Mouse (Mus musculus) midbrain, embryonic 10.5 days (tissue): ENCODE measurements around the gene Vangl1. TPM values are rescaled to one million over a fixed set of nuclear protein-coding genes. Genes with fewer than 3 reads are reported as not detected.
A peak's percentile ranks its signal among the peaks of the same experiment; 100 is the strongest.

ENCODE experiments used
- DNase-seq: peaks from one replicate; pipeline ENCODE4 v3.0.0-alpha.2; 2017; ENCODE audit warnings: low spot score
- H3K27ac ChIP-seq: fragments of 300-500 bp; sonication (generic); replicated peaks from 2 replicates; pipeline ENCODE4 v1.5.1; 2016; ENCODE audit warnings: mild to moderate bottlenecking
- H3K27me3 ChIP-seq: fragments of 300-500 bp; sonication (generic); 2 replicates; pipeline ENCODE4 v1.6.1; 2016; ENCODE audit warnings: low read depth, mild to moderate bottlenecking; ENCODE audit not compliant: poor library complexity, severe bottlenecking
- H3K36me3 ChIP-seq: fragments of 300-500 bp; sonication (generic); 2 replicates; pipeline ENCODE4 v1.6.1; 2016; ENCODE audit warnings: mild to moderate bottlenecking, moderate library complexity
- H3K4me1 ChIP-seq: fragments of 300-500 bp; sonication (generic); 2 replicates; pipeline ENCODE4 v1.6.1; 2016
- H3K4me3 ChIP-seq: fragments of 300-500 bp; sonication (generic); 2 replicates; pipeline ENCODE4 v1.5.1; 2016; ENCODE audit warnings: mild to moderate bottlenecking, moderate library complexity
- H3K9me3 ChIP-seq: fragments of 300-500 bp; sonication (generic); replicated peaks from 2 replicates; pipeline ENCODE4 v1.6.1; 2016; ENCODE audit warnings: mild to moderate bottlenecking
- WGBS: fragments of 180-500 bp; shearing (Covaris S2); methylation state at CpG from one replicate; pipeline ENCODE4 v1.1.7; 2016; 5-methylcytosine and 5-hydroxymethylcytosine counted together
- polyA plus RNA-seq: library from polyadenylated mRNA; unstranded; fragments of >200 nt; fragmentation: Nextera tagmentation; extraction: Ambion mirVana; gene quantifications from 2 replicates; pipeline ENCODE4 v1.2.1, GENCODE M21; 2016

The Vangl1 gene
- polyA plus RNA-seq, 1 experiment from 2014 or later: 13.1 TPM

GRCm38 (mm10) chr3:102196166-102196565 lies 8.3 kb downstream of the Vangl1 start:
- DNase-seq: no peak
- Histone ChIP-seq H3K36me3 (0 out of 2 replicates have a peak, but pooled peaks cover 3% of the 10 kb centered on the region), H3K9me3 (no peaks in the 10 kb centered on the region), H3K4me1 (peaks cover 90% of the 10 kb centered on the region), H3K27me3 (peaks cover 98% of the 10 kb centered on the region), H3K4me3 (no peak overlapping the region), H3K27ac (no peak overlapping the region)
- 96% methylated on average over 9 of the region's 9 CpGs for WGBS

GRCm38 (mm10) chr3:102195762-102196161 lies 8.7 kb downstream of the Vangl1 start:
- no peak overlapping the region for H3K27ac ChIP-seq
- 0 out of 2 replicates have a peak, but pooled peaks cover 3% of the 10 kb centered on the region for H3K36me3 ChIP-seq
- no peak overlapping the region for H3K4me3 ChIP-seq
- peaks cover 92% of the 10 kb centered on the region for H3K4me1 ChIP-seq
- no peak for DNase-seq
- 29% methylated on average over 2 of the region's 2 CpGs for WGBS
- H3K9me3 ChIP-seq: no peaks in the 10 kb centered on the region
- peaks cover 98% of the 10 kb centered on the region for H3K27me3 ChIP-seq

- WGBS: 4% methylated on average over 11 of the region's 11 CpGs
- Histone ChIP-seq H3K27me3 (peaks cover 93% of the 10 kb centered on the region), H3K36me3 (0 out of 2 replicates have a peak, but pooled peaks cover 3% of the 10 kb centered on the region), H3K4me3 (peak overlapping the region; percentile 41), H3K27ac (peak overlapping the region; percentile 77), H3K4me1 (peaks cover 94% of the 10 kb centered on the region), H3K9me3 (no peaks in the 10 kb centered on the region)
- peak; percentile 57 for DNase-seq
Observed at GRCm38 (mm10) chr3:102194291-102195051, 10.0 kb downstream of the Vangl1 start.

- H3K27me3 ChIP-seq: peaks cover 86% of the 10 kb centered on the region
- peaks cover 95% of the 10 kb centered on the region for H3K4me1 ChIP-seq
- 0 out of 2 replicates have a peak, but pooled peaks cover 3% of the 10 kb centered on the region for H3K36me3 ChIP-seq
- peak overlapping the region; percentile 41 for H3K4me3 ChIP-seq
- 4% methylated on average over 20 of the region's 20 CpGs for WGBS
- H3K9me3 ChIP-seq: no peaks in the 10 kb centered on the region
- peak overlapping the region; percentile 77 for H3K27ac ChIP-seq
- DNase-seq: peak; percentile 53
Observed at GRCm38 (mm10) chr3:102193488-102194290, 10.8 kb downstream of the Vangl1 start.

- no peaks in the 10 kb centered on the region for H3K9me3 ChIP-seq
- 74% methylated on average over 2 of the region's 2 CpGs for WGBS
- no peak for DNase-seq
- H3K4me3 ChIP-seq: no peak overlapping the region
- peaks cover 90% of the 10 kb centered on the region for H3K4me1 ChIP-seq
- no peak overlapping the region for H3K27ac ChIP-seq
- H3K36me3 ChIP-seq: 0 out of 2 replicates have a peak, but pooled peaks cover 3% of the 10 kb centered on the region
- peaks cover 86% of the 10 kb centered on the region for H3K27me3 ChIP-seq
Observed at GRCm38 (mm10) chr3:102192621-102193020, 11.9 kb downstream of the Vangl1 start.

GRCm38 (mm10) chr3:102191575-102191974 lies 12.9 kb downstream of the Vangl1 start:
- 82% methylated on average over 3 of the region's 3 CpGs for WGBS
- DNase-seq: no peak
- H3K9me3 ChIP-seq: no peaks in the 10 kb centered on the region
- 0 out of 2 replicates have a peak, but pooled peaks cover 4% of the 10 kb centered on the region for H3K36me3 ChIP-seq
- H3K27ac ChIP-seq: no peak overlapping the region
- H3K27me3 ChIP-seq: peaks cover 81% of the 10 kb centered on the region
- H3K4me1 ChIP-seq: peaks cover 79% of the 10 kb centered on the region
- H3K4me3 ChIP-seq: no peak overlapping the region

- H3K4me1 ChIP-seq: peaks cover 70% of the 10 kb centered on the region
- H3K4me3 ChIP-seq: no peak overlapping the region
- peaks cover 71% of the 10 kb centered on the region for H3K27me3 ChIP-seq
- peaks cover 8% of the 10 kb centered on the region for H3K9me3 ChIP-seq
- peaks cover 13% of the 10 kb centered on the region; the same call in 1 of the 2 replicates for H3K36me3 ChIP-seq
- no peak for DNase-seq
- H3K27ac ChIP-seq: peak overlapping the region; percentile 19; the same call in 1 of the 2 replicates
Observed at GRCm38 (mm10) chr3:102190642-102191041, 13.9 kb downstream of the Vangl1 start.

GRCm38 (mm10) chr3:102190015-102190414 lies 14.5 kb downstream of the Vangl1 start:
- WGBS: 2% methylated on average over 4 of the region's 4 CpGs
- peaks cover 65% of the 10 kb centered on the region for H3K27me3 ChIP-seq
- peak; percentile 80 for DNase-seq

GRCm38 (mm10) chr3:102188972-102189371 lies 15.5 kb downstream of the Vangl1 start:
- 24% methylated on average over 6 of the region's 6 CpGs for WGBS
- peaks cover 8% of the 10 kb centered on the region for H3K9me3 ChIP-seq
- peak overlapping the region; percentile 14; the same call in 1 of the 2 replicates for H3K4me3 ChIP-seq
- no peak for DNase-seq
- peaks cover 54% of the 10 kb centered on the region for H3K4me1 ChIP-seq
- H3K27me3 ChIP-seq: peaks cover 56% of the 10 kb centered on the region
- 0 out of 2 replicates have a peak overlapping the region, but pooled peaks have one; percentile 19 for H3K27ac ChIP-seq
- H3K36me3 ChIP-seq: peaks cover 21% of the 10 kb centered on the region; the same call in 1 of the 2 replicates

More at GRCm38 (mm10) chr3:102190015-102190414, 14.5 kb downstream of the Vangl1 start:
- Histone ChIP-seq H3K4me3 (no peak overlapping the region), H3K4me1 (peaks cover 64% of the 10 kb centered on the region), H3K36me3 (peaks cover 16% of the 10 kb centered on the region; the same call in 1 of the 2 replicates), H3K27ac (peak overlapping the region; percentile 19; the same call in 1 of the 2 replicates), H3K9me3 (peaks cover 8% of the 10 kb centered on the region)

- 88% methylated on average over 4 of the region's 4 CpGs for WGBS
- peaks cover 38% of the 10 kb centered on the region for H3K4me1 ChIP-seq
- peaks cover 26% of the 10 kb centered on the region for H3K36me3 ChIP-seq
- DNase-seq: no peak
- H3K27ac ChIP-seq: no peak overlapping the region
- peaks cover 41% of the 10 kb centered on the region for H3K27me3 ChIP-seq
- no peak overlapping the region for H3K4me3 ChIP-seq
- peaks cover 8% of the 10 kb centered on the region for H3K9me3 ChIP-seq
Observed at GRCm38 (mm10) chr3:102187401-102187800, 17.1 kb downstream of the Vangl1 start.

- Histone ChIP-seq H3K4me3 (no peak overlapping the region), H3K9me3 (peaks cover 8% of the 10 kb centered on the region), H3K27me3 (peaks cover 17% of the 10 kb centered on the region), H3K4me1 (peaks cover 15% of the 10 kb centered on the region), H3K27ac (no peak overlapping the region), H3K36me3 (peaks cover 32% of the 10 kb centered on the region)
- 81% methylated on average over 5 of the region's 5 CpGs for WGBS
- no peak for DNase-seq
Observed at GRCm38 (mm10) chr3:102184721-102185120, 19.8 kb downstream of the Vangl1 start.

GRCm38 (mm10) chr3:102182601-102183000 lies 21.9 kb downstream of the Vangl1 start:
- H3K4me3 ChIP-seq: no peak overlapping the region
- DNase-seq: no peak
- H3K36me3 ChIP-seq: peaks cover 32% of the 10 kb centered on the region
- 90% methylated on average over 2 of the region's 2 CpGs for WGBS
- peaks cover 5% of the 10 kb centered on the region for H3K27me3 ChIP-seq
- no peaks in the 10 kb centered on the region for H3K4me1 ChIP-seq
- peaks cover 8% of the 10 kb centered on the region for H3K9me3 ChIP-seq
- no peak overlapping the region for H3K27ac ChIP-seq
